26 mouse cellular contexts compared by ENCODE assay signal in genomic region chr11:35707431-35707830, GRCm38 (mm10).
A peak's percentile ranks its signal among the peaks of the same experiment; 100 is the strongest.
DNase-seq lines count a peak whose midpoint lies in the region; ATAC-seq and TF ChIP-seq lines count a peak whose summit lies in the region.
"Had no signal": no experiment of that assay in that cellular context is flagged by ENCODE, and none has a peak within 500 bp of the region (broad histone marks: within the 10 kb centered on the region; RNA-seq: fewer than 3 reads in every experiment).

No protein-coding gene starts in this region.

- DNase-seq in R1 (ENCODE audit: low read depth, low spot score) = peak; percentile 85
- no peak for DNase-seq in frontal cortex, postnatal 25 days (ENCODE audit: low spot score in 2 of 2)
- no peak for DNase-seq in kidney, adult 8-10 months
- DNase-seq: adrenal gland, adult 2 months; adrenal gland, postnatal 14 days; cerebellum, adult 11 months; cerebellum, adult 2 months; cerebellum, adult 9-11 months; cerebellum, postnatal 25 days; gastrocnemius, postnatal 25 days; heart, adult 18-20 months; heart, postnatal 10 days; heart, postnatal 36 days had no signal

- H3K36me3 ChIP-seq in E14TG2a.4 (ENCODE audit: insufficient read depth, low read length) (no peaks in the 10 kb centered on the region), ES-Bruce4 (ENCODE audit: control insufficient read depth, insufficient read depth, low read length, poor library complexity, severe bottlenecking) (no peaks in the 10 kb centered on the region)
- peaks cover 21% of the 10 kb centered on the region for H3K36me3 ChIP-seq in kidney, embryonic 16.5 days (ENCODE audit: insufficient read depth, low read length)

- TF ChIP-seq EP300 in ES-Bruce4 (IDR thresholded peaks at IDR 0.05; ENCODE audit: insufficient read depth, low read depth, low read length) = no peak

- no peak overlapping the region for H3K4me2 ChIP-seq in kidney, embryonic 16.5 days (replicated peaks; ENCODE audit: low read depth, low read length)
- H3K4me2 ChIP-seq: embryonic facial prominence, embryonic 12.5 days; embryonic facial prominence, embryonic 15.5 days; heart, embryonic 12.5 days; heart, embryonic 15.5 days; hindbrain, embryonic 13.5 days; intestine, embryonic 15.5 days had no signal

- no peak for ATAC-seq in kidney, embryonic 16.5 days (ENCODE audit: low FRiP score, low TSS enrichment)
- ATAC-seq: CD4-positive, CD25-positive, alpha-beta regulatory T cell, adult 4 months; forebrain, embryonic 14.5 days; hindbrain, embryonic 16.5 days; intestine, embryonic 15.5 days had no signal

- TF ChIP-seq POLR2A in ES-Bruce4 (IDR thresholded peaks at IDR 0.05; ENCODE audit: insufficient read depth, low read length) = no peak

- H3K27ac ChIP-seq in ES-Bruce4 (ENCODE audit: insufficient read depth, low read length) = no peak overlapping the region
- no peak overlapping the region for H3K27ac ChIP-seq in kidney, embryonic 16.5 days (ENCODE audit: low read length)
- H3K27ac ChIP-seq: embryonic facial prominence, embryonic 12.5 days; embryonic facial prominence, embryonic 15.5 days; heart, embryonic 15.5 days; hindbrain, embryonic 10.5 days; hindbrain, embryonic 13.5 days; intestine, embryonic 15.5 days had no signal

- H3K9me3 ChIP-seq in E14TG2a.4 (ENCODE audit: low read length) = peaks cover 5% of the 10 kb centered on the region; the same call in 1 of the 2 replicates
- no peaks in the 10 kb centered on the region for H3K9me3 ChIP-seq in ES-Bruce4 (replicated peaks; ENCODE audit: control insufficient read depth, insufficient read depth, low read length, poor library complexity, severe bottlenecking)
- peaks cover 7% of the 10 kb centered on the region; the same call in 1 of the 2 replicates for H3K9me3 ChIP-seq in kidney, embryonic 16.5 days (ENCODE audit: low read length)
- H3K9me3 ChIP-seq: embryonic facial prominence, embryonic 15.5 days; heart, embryonic 15.5 days; hindbrain, embryonic 13.5 days; intestine, embryonic 15.5 days had no signal

- H3K9ac ChIP-seq in ES-Bruce4 (ENCODE audit: low read depth, poor library complexity, severe bottlenecking) = peak overlapping the region; percentile 46
- no peak overlapping the region for H3K9ac ChIP-seq in kidney, embryonic 16.5 days (replicated peaks; ENCODE audit: low read length)
- H3K9ac ChIP-seq: embryonic facial prominence, embryonic 12.5 days; embryonic facial prominence, embryonic 15.5 days; heart, embryonic 12.5 days; heart, embryonic 15.5 days; hindbrain, embryonic 13.5 days; intestine, embryonic 15.5 days had no signal

- peak overlapping the region; percentile 77 for H3K4me3 ChIP-seq in E14TG2a.4 (replicated peaks; ENCODE audit: low read length)
- peak overlapping the region; percentile 74 for H3K4me3 ChIP-seq in ES-Bruce4 (ENCODE audit: low read depth, low read length)
- H3K4me3 ChIP-seq in kidney, embryonic 16.5 days (ENCODE audit: low read length) = no peak overlapping the region
- H3K4me3 ChIP-seq: embryonic facial prominence, embryonic 12.5 days; embryonic facial prominence, embryonic 15.5 days; heart, embryonic 12.5 days; heart, embryonic 15.5 days; hindbrain, embryonic 10.5 days; hindbrain, embryonic 13.5 days; intestine, embryonic 15.5 days had no signal

- 93% methylated on average over 12 of the region's 12 CpGs for WGBS in kidney, embryonic 16.5 days

- peaks cover 26% of the 10 kb centered on the region for H3K27me3 ChIP-seq in E14TG2a.4 (ENCODE audit: insufficient read depth, low read length)
- H3K27me3 ChIP-seq in ES-Bruce4 (ENCODE audit: control insufficient read depth, insufficient read depth, low read length, poor library complexity, severe bottlenecking) = no peaks in the 10 kb centered on the region
- H3K27me3 ChIP-seq in kidney, embryonic 16.5 days (ENCODE audit: insufficient read depth, low read length) = no peaks in the 10 kb centered on the region
- H3K27me3 ChIP-seq: embryonic facial prominence, embryonic 12.5 days; embryonic facial prominence, embryonic 15.5 days; heart, embryonic 12.5 days; heart, embryonic 15.5 days; hindbrain, embryonic 13.5 days; intestine, embryonic 15.5 days had no signal

- TF ChIP-seq CTCF in E14TG2a.4 (conservative IDR thresholded peaks at IDR 0.05; ENCODE audit: low read length) (no peak), ES-Bruce4 (IDR thresholded peaks at IDR 0.05; ENCODE audit: low read depth, low read length) (no peak)

- H3K4me1 ChIP-seq in E14TG2a.4 (replicated peaks; ENCODE audit: low read depth, low read length) (peaks cover 40% of the 10 kb centered on the region), ES-Bruce4 (ENCODE audit: control insufficient read depth, insufficient read depth, low read length) (no peaks in the 10 kb centered on the region)
- no peaks in the 10 kb centered on the region for H3K4me1 ChIP-seq in kidney, embryonic 16.5 days (ENCODE audit: insufficient read depth, low read length)
- H3K4me1 ChIP-seq: embryonic facial prominence, embryonic 12.5 days; embryonic facial prominence, embryonic 15.5 days; heart, embryonic 12.5 days; heart, embryonic 15.5 days; hindbrain, embryonic 13.5 days; intestine, embryonic 15.5 days had no signal
